8 mouse cellular contexts compared by ENCODE assay signal in the genomic region with DNA sequence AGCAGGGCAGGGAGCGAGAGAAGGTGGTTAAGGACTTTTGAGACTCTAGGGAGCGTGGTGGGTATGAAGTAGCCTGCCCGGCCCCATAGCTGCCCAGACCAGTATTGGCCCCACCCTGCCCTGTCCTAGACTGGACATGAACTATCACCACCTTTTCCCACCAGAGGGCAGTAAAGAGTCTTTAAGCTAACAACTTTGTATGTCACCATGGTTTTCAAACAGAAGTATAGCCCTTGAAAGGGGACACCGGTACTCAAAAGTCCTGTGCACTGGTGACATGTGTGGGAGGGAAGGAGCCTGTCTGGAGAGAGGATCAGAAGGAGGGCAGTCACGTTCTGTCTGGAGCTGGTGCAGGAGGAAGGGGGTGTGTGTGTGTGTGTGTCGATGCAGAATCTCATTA. TPM values are rescaled to one million over a fixed set of nuclear protein-coding genes. Genes with fewer than 3 reads are reported as not detected.
DNase-seq lines count a peak whose midpoint lies in the region; ATAC-seq and TF ChIP-seq lines count a peak whose summit lies in the region.

No protein-coding gene starts in this region.

- no peak for TF ChIP-seq EP300 in heart, adult 2 months (IDR thresholded peaks at IDR 0.05; ENCODE audit: insufficient read depth, low read depth, low read length)

- H3K9me3 ChIP-seq in heart, embryonic 12.5 days (replicated peaks), result peaks cover 3% of the 10 kb centered on the region; the same call in 1 of the 2 replicates
- no peaks in the 10 kb centered on the region for H3K9me3 ChIP-seq in G1E (replicated peaks)
- no peaks in the 10 kb centered on the region for H3K9me3 ChIP-seq in kidney, embryonic 16.5 days (ENCODE audit: low read length)
- H3K9me3 ChIP-seq in stomach, embryonic 15.5 days, result no peaks in the 10 kb centered on the region

- intact Hi-C loops in heart, adult 2 months (cut with DNase I), result loop anchor here (2.0 kb wide), 1 partner anchor 42 kb away; no protein-coding TSS in a partner anchor

- H3K4me3 ChIP-seq in heart, adult 2 months, result no peak overlapping the region
- no peak overlapping the region for H3K4me3 ChIP-seq in heart, embryonic 12.5 days
- no peak overlapping the region for H3K4me3 ChIP-seq in G1E (ENCODE audit: low read depth, low read length)
- H3K4me3 ChIP-seq in kidney, embryonic 16.5 days (ENCODE audit: low read length), result no peak overlapping the region
- H3K4me3 ChIP-seq in stomach, embryonic 15.5 days (replicated peaks), result no peak overlapping the region

- no peak overlapping the region for H3K4me2 ChIP-seq in heart, embryonic 12.5 days
- H3K4me2 ChIP-seq in kidney, embryonic 16.5 days (replicated peaks; ENCODE audit: low read depth, low read length), result no peak overlapping the region
- no peak overlapping the region for H3K4me2 ChIP-seq in stomach, embryonic 15.5 days

- no peaks in the 10 kb centered on the region for H3K36me3 ChIP-seq in heart, adult 2 months (ENCODE audit: control insufficient read depth, insufficient read depth, low read length)
- H3K36me3 ChIP-seq in heart, embryonic 12.5 days, result no peaks in the 10 kb centered on the region
- H3K36me3 ChIP-seq in G1E (replicated peaks), result no peaks in the 10 kb centered on the region
- no peaks in the 10 kb centered on the region for H3K36me3 ChIP-seq in kidney, embryonic 16.5 days (ENCODE audit: insufficient read depth, low read length)
- no peaks in the 10 kb centered on the region for H3K36me3 ChIP-seq in stomach, embryonic 15.5 days

- WGBS in heart, adult 2 months, result 16% methylated on average over 6 of the region's 6 CpGs
- 20% methylated on average over 6 of the region's 6 CpGs for WGBS in heart, embryonic 12.5 days
- WGBS in kidney, embryonic 16.5 days, result 16% methylated on average over 6 of the region's 6 CpGs
- WGBS in stomach, embryonic 15.5 days, result 26% methylated on average over 6 of the region's 6 CpGs

- no peak; the same call in 1 of the 2 replicates for ATAC-seq in heart, embryonic 12.5 days (ENCODE audit: insufficient number of reproducible peaks, low FRiP score)
- no peak for ATAC-seq in G1E (ENCODE audit: extremely low read depth, insufficient number of reproducible peaks, low FRiP score, poor library complexity, severe bottlenecking)
- ATAC-seq in kidney, embryonic 16.5 days (ENCODE audit: low FRiP score, low TSS enrichment), result peak; percentile 73
- ATAC-seq in stomach, embryonic 15.5 days (ENCODE audit: insufficient read depth, low FRiP score, low read depth), result peak; percentile 64

- H3K9ac ChIP-seq in heart, adult 2 months (ENCODE audit: low read depth, low read length), result no peak overlapping the region
- no peak overlapping the region for H3K9ac ChIP-seq in heart, embryonic 12.5 days
- H3K9ac ChIP-seq in kidney, embryonic 16.5 days (replicated peaks; ENCODE audit: low read length), result no peak overlapping the region
- no peak overlapping the region for H3K9ac ChIP-seq in stomach, embryonic 15.5 days

- no peaks in the 10 kb centered on the region for H3K4me1 ChIP-seq in heart, adult 2 months (ENCODE audit: control insufficient read depth, insufficient read depth, low read length)
- peaks cover 27% of the 10 kb centered on the region for H3K4me1 ChIP-seq in heart, embryonic 12.5 days (replicated peaks)
- H3K4me1 ChIP-seq in G1E (ENCODE audit: insufficient read depth, low read depth, low read length), result peaks cover 4% of the 10 kb centered on the region; the same call in 1 of the 2 replicates
- H3K4me1 ChIP-seq in kidney, embryonic 16.5 days (ENCODE audit: insufficient read depth, low read length), result peaks cover 31% of the 10 kb centered on the region
- peaks cover 16% of the 10 kb centered on the region; the same call in 1 of the 2 replicates for H3K4me1 ChIP-seq in stomach, embryonic 15.5 days

- no peak for TF ChIP-seq POLR2A in heart, adult 2 months (IDR thresholded peaks at IDR 0.05; ENCODE audit: insufficient read depth, low read depth, low read length)

- no peak overlapping the region for H3K27ac ChIP-seq in heart, adult 2 months
- no peak overlapping the region for H3K27ac ChIP-seq in heart, embryonic 12.5 days (ENCODE audit: poor library complexity, severe bottlenecking)
- H3K27ac ChIP-seq in kidney, embryonic 16.5 days (ENCODE audit: low read length), result no peak overlapping the region
- no peak overlapping the region for H3K27ac ChIP-seq in stomach, embryonic 15.5 days

- TF ChIP-seq CTCF in heart, adult 2 months (IDR thresholded peaks at IDR 0.05), result peak; percentile 81
- TF ChIP-seq CTCF in G1E (IDR thresholded peaks at IDR 0.05; ENCODE audit: low read depth, low read length), result 0 out of 2 replicates have a peak, but pooled peaks have one; percentile 30

- H3K27me3 ChIP-seq in heart, adult 2 months (ENCODE audit: control insufficient read depth, insufficient read depth, low read length), result no peaks in the 10 kb centered on the region
- peaks cover 25% of the 10 kb centered on the region for H3K27me3 ChIP-seq in heart, embryonic 12.5 days (replicated peaks)
- H3K27me3 ChIP-seq in G1E (ENCODE audit: insufficient read depth, low read length), result peaks cover 8% of the 10 kb centered on the region; the same call in 1 of the 2 replicates
- peaks cover 3% of the 10 kb centered on the region; the same call in 1 of the 2 replicates for H3K27me3 ChIP-seq in kidney, embryonic 16.5 days (ENCODE audit: insufficient read depth, low read length)
- H3K27me3 ChIP-seq in stomach, embryonic 15.5 days (replicated peaks), result no peaks in the 10 kb centered on the region

- peak; percentile 35 to 42 for DNase-seq in heart, adult 2 months
- no peak for DNase-seq in G1E (ENCODE audit: low spot score)
- DNase-seq in cerebellum, postnatal 25 days, result peak; percentile 69 to 85
- DNase-seq in heart, adult 9 months (ENCODE audit: low spot score in 2 of 2), result peak; percentile 32 to 61
- DNase-seq in lung, postnatal 14 days, result peak; percentile 85

- H3K79me2 ChIP-seq in heart, adult 2 months (replicated peaks; ENCODE audit: control insufficient read depth, insufficient read depth, low read length), result no peaks in the 10 kb centered on the region

RNA-seq across cellular contexts. Expression of a gene that starts 18.7 kb away (rescaled TPM):
- total RNA-seq in heart, adult 2 months (2021), result 100 to 1,000 TPM in 1 of 2 experiments, 10 to 100 TPM in 1; 89.3 to 102 TPM
- 165 and 186 TPM in 2 replicates for polyA plus RNA-seq in heart, adult 2 months (2012; rRNA removed)
- polyA plus RNA-seq in heart, embryonic 12.5 days (2016; fragmentation: Nextera tagmentation; extraction: Ambion mirVana), result 116 and 117 TPM in 2 replicates
- total RNA-seq in G1E (2014; fragmentation: Nextera tagmentation), result 59.7 and 71.2 TPM in 2 replicates
- total RNA-seq in G1E (2017), result 27.5 and 28.1 TPM in 2 replicates
- polyA plus RNA-seq in G1E (2012), result 95.7 and 102 TPM in 2 replicates
- polyA plus RNA-seq in kidney, embryonic 16.5 days (2015; fragmentation: Nextera tagmentation; extraction: Ambion mirVana), result 80.7 and 82.6 TPM in 2 replicates
- 62.6 and 64.3 TPM in 2 replicates for polyA plus RNA-seq in stomach, embryonic 15.5 days (2015; fragmentation: Nextera tagmentation; extraction: Ambion mirVana)

RNA-seq across cellular contexts. Expression of a gene that starts 20.6 kb away (rescaled TPM):
- total RNA-seq in heart, adult 2 months (2021), result under 1 TPM in 1 of 2 experiments, not detected in 1; 0.21 TPM
- 0.44 and 0.59 TPM in 2 replicates for polyA plus RNA-seq in heart, adult 2 months (2012; rRNA removed)
- polyA plus RNA-seq in heart, embryonic 12.5 days (2016; fragmentation: Nextera tagmentation; extraction: Ambion mirVana), result 3.1 and 3.7 TPM in 2 replicates
- total RNA-seq in G1E (2014; fragmentation: Nextera tagmentation) (not detected in 2 replicates), G1E (2017) (0.05 TPM in 1 of 2 replicates, not detected in the other)
- not detected in 2 replicates for polyA plus RNA-seq in G1E (2012)
- 5.1 and 5.5 TPM in 2 replicates for polyA plus RNA-seq in kidney, embryonic 16.5 days (2015; fragmentation: Nextera tagmentation; extraction: Ambion mirVana)
- polyA plus RNA-seq in stomach, embryonic 15.5 days (2015; fragmentation: Nextera tagmentation; extraction: Ambion mirVana), result 2.1 and 2.6 TPM in 2 replicates

RNA-seq across cellular contexts. Expression of a gene that starts 20.7 kb away (rescaled TPM):
- 10 to 100 TPM; 61.0 to 73.7 TPM for total RNA-seq in heart, adult 2 months (2021)
- 26.0 and 53.7 TPM in 2 replicates for polyA plus RNA-seq in heart, adult 2 months (2012; rRNA removed)
- 7.4 and 7.5 TPM in 2 replicates for polyA plus RNA-seq in heart, embryonic 12.5 days (2016; fragmentation: Nextera tagmentation; extraction: Ambion mirVana)
- total RNA-seq in G1E (2014; fragmentation: Nextera tagmentation) (not detected in 2 replicates), G1E (2017) (0.05 and 0.06 TPM in 2 replicates)
- polyA plus RNA-seq in G1E (2012), result not detected in 2 replicates
- 12.3 and 16.2 TPM in 2 replicates for polyA plus RNA-seq in kidney, embryonic 16.5 days (2015; fragmentation: Nextera tagmentation; extraction: Ambion mirVana)
- 18.7 and 19.3 TPM in 2 replicates for polyA plus RNA-seq in stomach, embryonic 15.5 days (2015; fragmentation: Nextera tagmentation; extraction: Ambion mirVana)

RNA-seq across cellular contexts. Expression of a gene that starts 50.9 kb away (rescaled TPM):
- total RNA-seq in heart, adult 2 months (2021), result 10 to 100 TPM; 60.5 to 67.3 TPM
- polyA plus RNA-seq in heart, adult 2 months (2012; rRNA removed), result 59.9 and 95.2 TPM in 2 replicates
- 270 and 276 TPM in 2 replicates for polyA plus RNA-seq in heart, embryonic 12.5 days (2016; fragmentation: Nextera tagmentation; extraction: Ambion mirVana)
- total RNA-seq in G1E (2014; fragmentation: Nextera tagmentation) (188 and 202 TPM in 2 replicates), G1E (2017) (244 and 261 TPM in 2 replicates)
- polyA plus RNA-seq in G1E (2012), result 224 and 241 TPM in 2 replicates
- 381 and 389 TPM in 2 replicates for polyA plus RNA-seq in kidney, embryonic 16.5 days (2015; fragmentation: Nextera tagmentation; extraction: Ambion mirVana)
- 299 and 315 TPM in 2 replicates for polyA plus RNA-seq in stomach, embryonic 15.5 days (2015; fragmentation: Nextera tagmentation; extraction: Ambion mirVana)

RNA-seq across cellular contexts. Expression of a gene that starts 58.6 kb away (rescaled TPM):
- under 1 TPM in 1 of 2 experiments, not detected in 1; 0.11 TPM for total RNA-seq in heart, adult 2 months (2021)
- polyA plus RNA-seq in heart, adult 2 months (2012; rRNA removed), result 0.12 and 0.33 TPM in 2 replicates
- 0.49 and 0.51 TPM in 2 replicates for polyA plus RNA-seq in heart, embryonic 12.5 days (2016; fragmentation: Nextera tagmentation; extraction: Ambion mirVana)
- not detected in 2 replicates for total RNA-seq in G1E (2014; fragmentation: Nextera tagmentation)
- total RNA-seq in G1E (2017), result 0.11 TPM in 1 of 2 replicates, not detected in the other
- polyA plus RNA-seq in G1E (2012), result not detected in 2 replicates
- 0.36 and 0.52 TPM in 2 replicates for polyA plus RNA-seq in kidney, embryonic 16.5 days (2015; fragmentation: Nextera tagmentation; extraction: Ambion mirVana)
- polyA plus RNA-seq in stomach, embryonic 15.5 days (2015; fragmentation: Nextera tagmentation; extraction: Ambion mirVana), result 1.8 and 2.0 TPM in 2 replicates

Comparison
In these comparisons a context has a peak if more than half of its experiments do, and no peak if none do; other contexts are left out.
1. ATAC-seq: peak in kidney, embryonic 16.5 days (single experiment) and stomach, embryonic 15.5 days (single experiment); none in heart, embryonic 12.5 days (single experiment) and G1E (single experiment).